Mouse (Mus musculus) left cerebral cortex, adult 9 months (tissue): Measurements from ENCODE around the gene Rexo5.
A peak's percentile ranks its signal among the peaks of the same experiment; 100 is the strongest.

Source experiments
- DNase-seq, 2 experiments: peaks; one replicate each; pipeline ENCODE4 v3.0.0; 2022; ENCODE audit warnings: low spot score in 2 of 2

Gene Rexo5

GRCm38 (mm10) chr7:119793586-119794250, at the start of gene Rexo5, which contains the start of gene Eri2:
TSS of gene Rexo5 (plus strand) at chr7:119794006.
TSS of gene Eri2 (minus strand) at chr7:119794058.
- peak in 1 of 2 experiments; percentile 69 for DNase-seq

DNA sequence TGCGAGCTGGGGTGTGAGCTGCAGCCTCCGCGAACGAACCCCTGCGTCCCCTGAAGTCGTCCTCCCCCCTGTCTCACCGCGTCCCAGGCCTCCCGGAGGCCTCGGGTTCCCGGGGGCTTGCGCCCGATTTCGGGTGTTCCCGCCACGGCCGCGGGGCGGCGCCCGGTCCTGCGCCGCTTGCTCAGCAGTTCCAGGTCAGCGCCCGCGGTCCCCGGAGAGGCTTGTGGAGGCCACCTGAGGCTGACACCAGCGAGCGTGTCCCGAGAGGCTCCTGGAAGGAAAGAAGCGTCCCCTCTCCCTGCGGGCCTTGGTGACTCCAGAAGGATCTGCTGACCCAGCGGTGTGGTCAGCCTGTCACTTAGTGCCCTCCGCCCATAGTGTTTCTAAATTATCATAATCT, 49.5 kb upstream of the Rexo5 start:
- DNase-seq: no peak

GRCm38 (mm10) chr7:119745869-119746268, 47.9 kb upstream of the Rexo5 start:
- no peak for DNase-seq

GRCm38 (mm10) chr7:119748761-119749160, 45.0 kb upstream of the Rexo5 start:
- DNase-seq: no peak

- DNase-seq: no peak
Observed at GRCm38 (mm10) chr7:119749942-119750341, 43.9 kb upstream of the Rexo5 start.

- DNase-seq: no peak
Observed at GRCm38 (mm10) chr7:119753696-119754095, 40.1 kb upstream of the Rexo5 start.

- no peak for DNase-seq
Observed at GRCm38 (mm10) chr7:119760527-119760951, 33.3 kb upstream of the Rexo5 start, which contains the start of gene Acsm3. TSS of gene Acsm3 (plus strand) at chr7:119760923.

DNA sequence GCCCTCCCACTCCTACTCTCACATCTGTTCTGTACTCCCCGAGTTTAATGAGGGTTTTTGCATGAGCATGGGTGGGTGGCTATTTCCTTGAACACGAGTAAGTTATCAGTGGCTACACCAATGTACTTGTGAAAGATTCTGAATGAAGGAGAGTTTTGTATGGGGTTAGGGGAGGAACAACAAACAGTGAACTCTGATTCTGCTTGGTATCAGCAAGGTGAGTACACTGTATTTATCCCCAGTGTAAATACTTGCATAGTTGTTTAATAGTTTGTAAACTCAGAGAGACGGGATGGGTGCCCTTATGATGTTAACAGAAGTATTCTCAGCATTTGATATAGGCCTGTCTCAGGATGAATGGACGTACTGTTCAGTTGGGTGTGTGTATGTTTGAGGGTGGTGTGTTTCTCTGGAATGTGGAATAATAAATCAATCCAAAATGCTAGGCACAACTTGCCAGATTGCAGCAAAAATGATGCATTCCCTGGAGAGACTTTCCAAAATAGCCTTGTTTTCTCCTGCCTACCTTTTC, 31.6 kb upstream of the Rexo5 start:
- DNase-seq: no peak

DNA sequence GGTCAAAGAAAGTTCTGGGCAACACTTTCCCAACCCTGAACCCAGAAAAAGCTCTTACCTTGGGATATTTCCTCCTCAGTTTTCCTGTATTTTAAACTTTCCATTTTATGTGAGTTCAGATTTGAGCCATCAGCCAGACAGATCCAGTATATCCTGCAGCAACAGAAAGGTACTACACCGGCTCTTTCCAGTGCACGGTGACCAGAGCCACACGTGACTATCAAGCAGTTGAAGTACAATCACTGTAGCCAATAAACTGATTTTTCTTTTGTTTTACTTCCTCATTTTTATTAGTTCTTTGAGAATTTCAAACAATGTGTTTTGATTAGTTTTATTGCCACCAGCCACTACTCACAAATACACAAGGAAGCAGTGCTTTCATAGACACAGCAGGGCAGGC, 29.4 kb upstream of the Rexo5 start:
- no peak for DNase-seq

GRCm38 (mm10) chr7:119766996-119767395, 26.8 kb upstream of the Rexo5 start:
- DNase-seq: no peak

DNA sequence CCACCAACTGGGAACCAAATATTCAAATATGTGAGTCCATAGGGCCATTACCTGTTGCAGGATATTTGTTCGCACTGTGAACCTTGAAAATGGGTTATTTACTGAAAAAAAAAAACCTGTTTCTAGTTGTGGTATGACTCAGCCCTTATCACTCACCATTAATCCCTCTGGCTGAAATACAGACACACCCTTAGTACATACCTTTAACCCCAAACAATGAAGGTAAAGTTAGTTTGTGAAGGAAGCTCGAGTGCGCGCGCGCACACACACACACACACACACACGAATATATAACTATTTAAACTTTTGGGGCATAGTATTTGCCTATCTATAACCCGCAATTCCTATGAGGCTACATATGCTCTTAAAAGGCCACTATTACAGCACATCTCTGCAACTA, 23.9 kb upstream of the Rexo5 start:
- DNase-seq: no peak

DNA sequence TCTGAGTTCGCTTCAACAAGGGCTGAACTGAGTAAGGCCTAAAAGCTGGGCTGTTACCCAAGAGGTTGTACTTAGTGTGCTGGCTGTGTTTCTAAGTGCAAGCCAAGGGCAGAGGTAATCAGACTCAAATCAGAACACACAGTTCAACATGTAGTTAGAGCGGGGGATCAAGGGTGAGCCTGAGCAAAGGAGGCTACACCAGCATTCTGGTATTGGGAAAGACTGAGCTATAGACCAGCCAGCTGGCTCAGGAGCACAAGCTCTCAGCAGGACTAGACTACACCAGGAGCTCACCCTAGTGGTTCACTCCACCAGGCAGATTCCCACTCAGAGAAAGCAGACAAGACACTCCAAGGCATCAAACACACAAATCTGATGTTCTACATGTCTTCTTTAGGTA, 10.4 kb upstream of the Rexo5 start:
- DNase-seq: no peak

DNA sequence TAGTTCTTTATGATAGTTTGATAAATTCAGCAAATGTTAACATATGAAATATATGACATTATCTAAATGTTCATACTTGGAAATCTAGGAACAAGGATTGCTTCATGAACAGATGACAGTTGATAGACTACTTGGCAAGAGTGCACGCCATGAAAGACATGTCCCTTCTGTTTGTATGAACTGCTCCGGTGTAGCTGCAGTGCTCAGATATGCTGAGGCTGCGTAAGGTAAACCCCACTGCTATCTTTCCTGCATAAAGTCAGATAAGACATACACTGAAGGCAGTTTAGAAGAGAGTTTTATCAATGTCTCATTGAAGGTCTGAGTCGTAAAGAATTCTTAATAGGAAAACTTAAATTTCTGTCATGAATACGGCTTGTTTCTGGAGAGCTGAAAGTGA, 8.9 kb upstream of the Rexo5 start:
- DNase-seq: no peak

GRCm38 (mm10) chr7:119789024-119789423, 4.8 kb upstream of the Rexo5 start:
- no peak for DNase-seq

DNA sequence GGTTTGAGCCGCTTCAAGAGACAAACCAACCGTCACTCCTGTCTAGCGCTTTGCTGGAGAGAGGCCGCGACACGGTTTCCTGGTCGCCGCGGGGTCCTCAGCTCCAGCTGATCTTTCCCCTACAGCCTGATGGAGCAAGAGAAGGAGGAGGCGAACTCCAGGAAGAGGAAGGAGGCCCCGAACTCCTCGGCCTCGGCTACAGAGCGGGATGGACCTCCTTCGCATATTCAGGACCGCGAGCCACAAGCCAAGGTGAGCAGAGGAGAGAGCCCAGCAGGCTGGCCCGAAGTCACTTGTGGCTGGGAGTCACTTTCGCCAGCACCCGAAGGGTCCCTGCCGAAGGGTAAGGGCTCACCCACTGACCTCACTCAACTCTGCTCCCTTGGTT, 439 bp downstream of the Rexo5 start:
- DNase-seq: no peak

DNA sequence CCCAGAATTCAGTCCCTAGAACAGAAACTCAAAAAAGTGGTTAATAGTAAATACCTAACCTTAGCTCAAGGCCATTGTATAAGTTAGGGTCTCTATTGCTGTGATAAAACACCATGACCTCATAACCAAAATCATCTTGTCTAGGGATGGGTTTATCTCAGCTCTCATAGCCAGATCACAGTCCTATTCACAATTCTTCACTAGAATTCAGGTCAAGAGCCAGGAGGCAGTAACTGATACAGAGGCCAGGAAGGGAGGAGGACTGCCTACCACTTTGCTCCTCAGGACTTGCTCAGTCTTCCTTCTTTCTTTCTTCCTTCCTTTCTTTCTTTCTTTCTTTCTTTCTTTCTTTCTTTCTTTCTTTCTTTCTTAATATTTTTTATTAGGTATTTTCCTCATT, 1.5 kb downstream of the Rexo5 start:
- no peak for DNase-seq

DNA sequence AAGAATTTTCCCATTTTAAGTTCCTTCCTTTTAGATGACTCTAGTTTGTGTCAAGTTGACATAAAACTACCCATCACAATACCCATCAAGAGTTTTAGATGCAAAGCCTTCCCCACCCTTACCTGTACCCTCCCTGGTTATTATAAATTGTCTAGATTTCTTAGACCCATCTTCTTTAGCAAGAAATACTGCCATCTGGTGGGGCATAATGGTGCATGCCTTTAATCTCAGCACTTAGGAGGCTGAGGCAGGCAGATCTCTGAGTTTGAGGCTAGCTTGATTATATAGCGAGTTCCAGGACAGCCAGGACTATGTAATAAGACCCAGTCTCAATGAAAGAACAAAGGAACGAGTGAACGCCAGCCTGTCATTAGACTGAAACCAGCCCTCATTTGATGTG, 6.7 kb downstream of the Rexo5 start:
- no peak for DNase-seq

- DNase-seq: no peak
Observed at GRCm38 (mm10) chr7:119800991-119801390, 7.2 kb downstream of the Rexo5 start.

DNA sequence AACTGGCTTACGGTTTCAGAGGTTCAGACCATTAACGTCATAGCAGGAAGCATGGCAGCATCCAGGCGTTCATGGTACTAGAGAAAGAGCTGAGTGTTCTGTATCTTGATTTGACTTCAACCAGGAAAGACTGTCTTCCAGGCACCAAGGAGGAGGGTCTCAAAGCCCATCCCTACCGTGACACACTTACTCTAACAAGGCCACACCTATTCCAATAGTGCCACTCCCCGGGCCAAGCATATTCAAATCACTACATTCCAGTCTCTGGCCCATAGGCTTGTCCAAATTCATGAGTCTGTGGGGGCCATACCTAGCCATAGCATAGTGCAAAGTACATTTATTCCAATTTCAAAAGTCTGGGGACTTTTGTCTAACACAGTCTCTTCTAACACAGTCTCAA, 13.6 kb downstream of the Rexo5 start:
- no peak for DNase-seq

DNA sequence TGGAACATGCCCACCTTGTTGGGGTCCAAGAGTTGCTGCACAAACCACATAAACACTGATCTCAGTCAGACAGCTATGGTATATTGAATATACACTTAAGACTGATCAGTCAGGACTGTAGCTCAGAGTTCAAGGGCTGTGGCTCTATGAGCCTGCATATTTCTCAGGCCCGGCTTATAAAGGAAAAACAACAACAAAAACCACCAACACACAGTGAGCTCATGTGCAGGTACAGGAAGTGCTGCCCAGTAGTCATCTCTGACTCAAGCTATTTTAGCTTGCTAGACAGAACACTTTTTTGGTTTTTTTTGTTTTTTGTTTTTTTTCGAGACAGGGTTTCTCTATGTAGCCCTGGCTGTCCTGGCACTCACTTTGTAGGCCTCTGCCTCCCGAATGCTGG, 14.9 kb downstream of the Rexo5 start:
- DNase-seq: no peak

- DNase-seq: no peak
Observed at GRCm38 (mm10) chr7:119835371-119835770, 41.6 kb downstream of the Rexo5 start.

- DNase-seq: no peak
Observed at GRCm38 (mm10) chr7:119835996-119836777, 42.4 kb downstream of the Rexo5 start.
